Mouse (Mus musculus) lung, embryonic 14.5 days (tissue): ENCODE data around the gene Furin. TPM values are rescaled to one million over a fixed set of nuclear protein-coding genes. Genes with fewer than 3 reads are reported as not detected.

Experiments
- ATAC-seq: fragments of 200-750 bp; cut with Nextera tagmentation; 2 replicates; pipeline ENCODE4 v1.8.0; 2017; ENCODE audit warnings: mild to moderate bottlenecking, moderate TSS enrichment, moderate library complexity; ENCODE audit not compliant: insufficient read depth
- DNase-seq: peaks from one replicate; pipeline ENCODE4 v3.0.0-alpha.2; 2015
- H3K27ac ChIP-seq: fragments of 300-500 bp; sonication (generic); 2 replicates; pipeline ENCODE4 v1.5.1; 2014; ENCODE audit warnings: low read depth, mild to moderate bottlenecking, moderate library complexity
- H3K27me3 ChIP-seq: fragments of 300-500 bp; sonication (generic); 2 replicates; pipeline ENCODE4 v1.6.1; 2014; ENCODE audit warnings: low read length, control low read depth; ENCODE audit not compliant: insufficient read depth
- H3K36me3 ChIP-seq: fragments of 300-500 bp; sonication (generic); 2 replicates; pipeline ENCODE4 v1.6.1; 2014; ENCODE audit warnings: control low read depth; ENCODE audit not compliant: insufficient read depth
- H3K4me1 ChIP-seq: fragments of 300-500 bp; sonication (generic); 2 replicates; pipeline ENCODE4 v1.6.1; 2014; ENCODE audit warnings: antibody characterized with exemption, control low read depth; ENCODE audit not compliant: insufficient read depth
- H3K4me2 ChIP-seq: fragments of 300-500 bp; sonication (generic); 2 replicates; pipeline ENCODE4 v1.6.1; 2014; ENCODE audit warnings: mild to moderate bottlenecking
- H3K4me3 ChIP-seq: fragments of 300-500 bp; sonication (generic); 2 replicates; pipeline ENCODE4 v1.5.1; 2014; ENCODE audit warnings: low read depth, low read length
- H3K9ac ChIP-seq: fragments of 300-500 bp; sonication (generic); 2 replicates; pipeline ENCODE4 v1.6.1; 2014
- H3K9me3 ChIP-seq: fragments of 300-500 bp; sonication (generic); 2 replicates; pipeline ENCODE4 v1.6.1; 2016; ENCODE audit warnings: low read depth, low read length, control low read depth
- CTCF ChIP-seq: IDR thresholded peaks from 2 replicates; pipeline ENCODE4 v1.5.1; 2016; ENCODE audit warnings: antibody characterized with exemption, low read depth
- WGBS: fragments of 180-500 bp; shearing (Covaris S2); extraction: QIAGEN DNeasy Blood & Tissue Kit; methylation state at CpG from one replicate; pipeline ENCODE4 v1.1.7; 2014; 5-methylcytosine and 5-hydroxymethylcytosine counted together
- polyA plus RNA-seq: library from polyadenylated mRNA; unstranded; fragments of >200 nt; fragmentation: Nextera tagmentation; extraction: Ambion mirVana; gene quantifications from 2 replicates; pipeline ENCODE4 v1.2.1, GENCODE M21; 2014

The Furin gene
- polyA plus RNA-seq, 1 experiment from 2014 or later, result 19.4 TPM

DNA sequence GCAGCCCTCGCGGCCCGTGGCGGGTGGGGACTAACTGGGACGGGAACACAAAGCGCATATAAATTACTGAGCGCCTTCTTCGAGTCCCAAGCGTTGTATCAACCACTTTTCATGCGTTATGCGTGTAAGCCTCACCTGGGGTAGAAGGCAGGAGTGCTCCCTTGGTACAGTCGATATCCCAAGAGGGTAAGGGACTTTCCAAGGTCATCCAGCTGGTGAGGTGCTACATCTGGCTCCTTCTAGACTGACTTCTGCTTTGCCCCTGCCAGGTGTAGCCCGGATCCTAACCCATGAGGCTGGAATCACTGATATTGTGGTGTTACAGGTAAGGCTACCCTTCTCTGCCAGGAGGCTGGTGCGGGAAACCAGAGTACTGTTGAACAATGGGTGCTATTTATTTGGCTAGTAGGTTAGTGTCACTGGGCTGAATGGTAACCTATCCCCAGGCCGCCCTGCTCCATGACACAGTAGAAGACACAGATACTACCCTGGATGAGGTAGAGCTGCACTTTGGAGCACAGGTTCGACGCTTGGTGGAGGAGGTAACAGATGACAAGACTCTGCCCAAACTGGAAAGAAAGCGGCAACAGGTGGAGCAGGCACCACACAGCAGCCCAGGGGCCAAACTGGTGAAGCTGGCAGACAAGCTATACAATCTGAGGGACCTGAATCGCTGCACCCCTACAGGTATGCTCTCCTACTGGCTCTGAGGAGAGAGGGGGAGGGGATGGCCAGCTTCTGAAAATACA, 61.8 kb downstream of the Furin start:
- DNase-seq (no peak), ATAC-seq (no peak)
- Histone ChIP-seq H3K27ac (no peak overlapping the region), H3K27me3 (no peaks in the 10 kb centered on the region), H3K36me3 (0 out of 2 replicates have a peak, but pooled peaks cover 2% of the 10 kb centered on the region), H3K9ac (peak overlapping the region; percentile 77), H3K4me2 (peak overlapping the region; percentile 89), H3K4me3 (peak overlapping the region; percentile 52), H3K4me1 (peaks cover 17% of the 10 kb centered on the region; the same call in 1 of the 2 replicates), H3K9me3 (no peaks in the 10 kb centered on the region)
- WGBS, result 22% methylated on average over 19 of the region's 19 CpGs
- no peak for TF ChIP-seq CTCF

DNA sequence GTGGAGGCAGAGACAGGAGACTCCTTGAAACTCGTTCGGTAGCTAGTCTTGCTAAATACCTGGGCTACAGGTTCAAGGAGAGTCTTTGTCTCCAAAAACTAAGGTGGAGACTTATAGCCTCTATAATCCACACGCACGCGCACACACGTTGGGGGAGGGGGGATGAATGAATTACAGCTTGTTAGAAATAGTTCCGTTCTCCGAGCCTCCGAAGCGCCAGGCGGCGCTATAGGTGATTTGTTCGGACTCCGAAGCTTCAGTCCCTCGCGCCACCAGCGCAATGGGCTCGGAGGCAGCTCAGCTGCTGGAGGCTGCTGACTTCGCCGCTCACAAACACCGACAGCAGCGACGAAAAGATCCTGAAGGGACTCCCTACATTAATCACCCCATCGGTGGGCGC, 62.4 kb downstream of the Furin start, which contains the start of gene Hddc3:
Gene Hddc3 (plus strand): TSS at position 247 of the 400 bp plus-strand sequence.
- Histone ChIP-seq H3K36me3 (0 out of 2 replicates have a peak, but pooled peaks cover 3% of the 10 kb centered on the region), H3K4me3 (peak within 1 kb of the TSS; percentile 52), H3K9me3 (no peaks in the 10 kb centered on the region), H3K27ac (no peak within 1 kb of the TSS), H3K9ac (peak within 1 kb of the TSS; percentile 77), H3K4me1 (peaks cover 17% of the 10 kb centered on the region; the same call in 1 of the 2 replicates), H3K4me2 (peak within 1 kb of the TSS; percentile 89), H3K27me3 (no peaks in the 10 kb centered on the region)
- 1% methylated on average over 25 of the region's 25 CpGs for WGBS
- peak; percentile 82 for TF ChIP-seq CTCF
- ATAC-seq, result peak; percentile 18; the same call in 1 of the 2 replicates
- peak; percentile 99 for DNase-seq

DNA sequence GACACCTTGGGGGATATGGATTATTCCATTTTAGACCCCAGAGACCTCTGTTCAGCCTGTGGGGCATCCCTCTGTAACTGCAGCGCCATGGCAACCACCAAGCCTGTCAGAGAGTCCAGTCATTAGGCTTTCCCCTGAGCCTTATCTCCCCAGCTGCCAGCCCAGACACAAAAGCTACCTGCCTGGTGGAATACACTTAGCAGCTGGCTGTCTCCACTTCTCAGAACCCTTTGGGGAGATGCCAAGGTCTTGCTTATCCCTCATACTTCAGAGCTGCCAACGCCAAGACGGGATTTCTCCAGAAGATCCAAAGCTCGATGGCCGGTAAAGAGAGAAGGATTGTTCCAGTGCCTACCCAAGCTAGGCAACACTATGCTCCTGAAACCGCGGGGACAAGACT, 63.4 kb downstream of the Furin start:
- no peak for ATAC-seq
- Histone ChIP-seq H3K4me3 (no peak overlapping the region), H3K4me2 (no peak overlapping the region), H3K9me3 (no peaks in the 10 kb centered on the region), H3K36me3 (peaks cover 10% of the 10 kb centered on the region; the same call in 1 of the 2 replicates), H3K9ac (no peak overlapping the region), H3K27me3 (no peaks in the 10 kb centered on the region), H3K27ac (no peak overlapping the region), H3K4me1 (peaks cover 15% of the 10 kb centered on the region; the same call in 1 of the 2 replicates)
- no peak for DNase-seq
- WGBS, result 71% methylated on average over 7 of the region's 7 CpGs
- no peak for TF ChIP-seq CTCF

DNA sequence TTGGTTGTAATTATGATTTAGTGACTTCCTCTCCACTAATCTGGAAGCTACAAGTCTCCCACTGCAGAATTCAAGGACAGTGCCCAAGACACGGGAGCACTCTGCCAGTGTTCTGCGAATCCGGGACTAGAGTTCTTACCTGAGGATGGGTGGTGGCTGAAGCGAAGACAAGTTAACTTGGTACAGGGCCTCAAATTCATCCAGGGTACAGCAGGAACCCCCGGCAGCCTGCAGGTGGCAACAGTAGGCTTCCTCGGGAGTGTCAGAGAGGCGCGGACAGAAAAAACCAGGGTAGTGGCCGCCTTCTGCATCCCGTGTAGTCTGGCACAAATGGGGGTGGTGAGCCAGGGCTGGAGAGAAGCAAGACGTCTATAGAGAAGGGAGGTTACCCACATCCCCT, 64.4 kb downstream of the Furin start, which contains the start of gene Unc45a:
Gene Unc45a (minus strand): TSS at position 213 of the 400 bp plus-strand sequence.
- no peaks in the 10 kb centered on the region for H3K9me3 ChIP-seq
- H3K4me3 ChIP-seq, result peak within 1 kb of the TSS; percentile 62
- peak; percentile 60 for ATAC-seq
- 0 out of 2 replicates have a peak, but pooled peaks cover 13% of the 10 kb centered on the region for H3K4me1 ChIP-seq
- 2% methylated on average over 11 of the region's 11 CpGs for WGBS
- peak within 1 kb of the TSS; percentile 66 for H3K9ac ChIP-seq
- H3K27ac ChIP-seq, result peak within 1 kb of the TSS; percentile 92
- peak within 1 kb of the TSS; percentile 86 for H3K4me2 ChIP-seq
- peak; percentile 87 for DNase-seq
- H3K36me3 ChIP-seq, result peaks cover 20% of the 10 kb centered on the region
- TF ChIP-seq CTCF, result peak; percentile 79
- no peaks in the 10 kb centered on the region for H3K27me3 ChIP-seq

DNA sequence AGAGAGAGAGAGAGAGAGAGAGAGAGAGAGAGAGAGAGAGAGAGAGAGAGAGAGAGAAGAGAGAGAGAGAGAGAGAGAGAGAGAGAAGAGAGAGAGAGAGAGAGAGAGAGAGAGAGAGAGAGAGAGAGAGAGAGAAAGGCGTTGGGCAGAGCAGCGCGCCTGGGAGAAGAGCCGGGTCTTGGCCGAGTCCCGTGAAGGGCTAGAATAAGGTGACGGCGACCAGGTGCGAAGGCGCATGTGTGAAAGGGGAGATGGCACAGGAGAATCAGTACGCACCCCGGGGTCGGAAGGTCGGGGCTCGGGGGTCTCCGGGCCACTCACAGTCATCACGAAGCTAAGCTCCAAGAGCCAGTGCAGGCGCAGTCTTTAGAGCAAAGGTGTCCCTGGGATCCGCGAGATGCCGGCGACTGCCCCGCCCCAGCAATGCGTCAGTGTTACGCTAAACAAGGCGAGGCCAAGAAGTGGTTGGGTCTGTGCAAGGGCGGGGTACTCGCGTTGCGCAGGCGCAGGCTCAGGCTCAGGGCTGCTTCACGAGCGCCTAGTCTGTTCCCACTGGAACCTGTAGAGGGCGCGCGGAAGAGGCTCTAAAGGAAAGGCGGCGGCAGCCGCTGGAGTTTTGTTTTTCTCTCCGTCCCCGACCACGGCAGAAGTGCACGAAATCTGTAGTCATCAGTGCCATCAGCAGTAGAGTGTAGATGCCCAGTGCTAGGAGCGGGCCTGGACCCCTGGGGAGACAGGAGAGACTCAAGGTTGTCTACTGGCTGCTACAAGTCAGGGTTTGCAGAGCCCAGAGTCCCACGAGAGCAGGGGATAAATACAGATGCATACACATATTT, 65.2 kb downstream of the Furin start:
- no peaks in the 10 kb centered on the region for H3K27me3 ChIP-seq
- H3K9me3 ChIP-seq, result no peaks in the 10 kb centered on the region
- peaks cover 28% of the 10 kb centered on the region for H3K36me3 ChIP-seq
- H3K4me2 ChIP-seq, result peak overlapping the region; percentile 86
- peak overlapping the region; percentile 92 for H3K27ac ChIP-seq
- peak overlapping the region; percentile 62 for H3K4me3 ChIP-seq
- ATAC-seq, result peak; percentile 98
- H3K4me1 ChIP-seq, result 0 out of 2 replicates have a peak, but pooled peaks cover 13% of the 10 kb centered on the region
- peak; percentile 100 for DNase-seq
- peak overlapping the region; percentile 66 for H3K9ac ChIP-seq
- WGBS, result under 1% methylated on average over 45 of the region's 45 CpGs
- peak; percentile 89 for TF ChIP-seq CTCF

DNA sequence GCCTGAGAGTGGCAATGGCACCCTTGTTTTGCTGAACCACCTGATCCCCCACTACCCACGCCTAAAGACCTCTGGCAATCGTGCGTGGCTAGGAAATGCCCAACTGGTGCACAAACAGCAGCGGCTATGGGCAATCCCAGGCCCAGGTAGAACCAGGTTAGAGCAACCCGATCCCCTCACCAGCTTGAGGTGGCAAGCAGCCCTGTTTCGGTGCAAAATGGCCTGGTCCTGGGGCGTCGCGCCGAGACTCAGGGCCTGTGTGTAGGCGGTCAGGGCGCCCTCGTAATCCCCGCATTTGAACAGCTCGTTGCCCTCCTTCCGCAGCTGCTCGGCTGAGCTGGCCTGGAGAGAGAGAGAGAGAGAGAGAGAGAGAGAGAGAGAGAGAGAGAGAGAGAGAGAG, 65.9 kb downstream of the Furin start:
- 6% methylated on average over 17 of the region's 17 CpGs for WGBS
- peaks cover 34% of the 10 kb centered on the region for H3K36me3 ChIP-seq
- peak overlapping the region; percentile 86 for H3K4me2 ChIP-seq
- peak overlapping the region; percentile 68 for H3K9ac ChIP-seq
- H3K9me3 ChIP-seq, result no peaks in the 10 kb centered on the region
- DNase-seq, result peak; percentile 59
- peak overlapping the region; percentile 62 for H3K4me3 ChIP-seq
- no peaks in the 10 kb centered on the region for H3K27me3 ChIP-seq
- no peak for TF ChIP-seq CTCF
- no peak for ATAC-seq
- H3K4me1 ChIP-seq, result 0 out of 2 replicates have a peak, but pooled peaks cover 13% of the 10 kb centered on the region
- H3K27ac ChIP-seq, result no peak overlapping the region

Other genes with a start within 250 kb of the Furin start
- gene Sema4b, start 218.6 kb downstream of the Furin start, polyA plus RNA-seq, result 11.9 and 12.8 TPM in 2 replicates
- gene Cib1, start 172.6 kb downstream of the Furin start, polyA plus RNA-seq, result 66.4 and 67.4 TPM in 2 replicates
- gene Gdpgp1, start 172.6 kb downstream of the Furin start, polyA plus RNA-seq, result 3.9 and 4.0 TPM in 2 replicates
- gene Ttll13, start 159.1 kb downstream of the Furin start, polyA plus RNA-seq, result 0.50 and 0.71 TPM in 2 replicates
- 40.1 and 41.0 TPM in 2 replicates for gene Ngrn, start 144.2 kb downstream of the Furin start, polyA plus RNA-seq
- gene Vps33b, start 135.8 kb downstream of the Furin start, polyA plus RNA-seq, result 11.6 and 12.1 TPM in 2 replicates
- gene Prc1, start 111.0 kb downstream of the Furin start, polyA plus RNA-seq, result 205 and 206 TPM in 2 replicates
- gene Rccd1, start 81.0 kb downstream of the Furin start, polyA plus RNA-seq, result 11.0 and 12.0 TPM in 2 replicates
- 34.3 and 35.3 TPM in 2 replicates for gene Unc45a, start 64.4 kb downstream of the Furin start, polyA plus RNA-seq
- gene Hddc3, start 62.3 kb downstream of the Furin start, polyA plus RNA-seq, result 17.2 and 17.9 TPM in 2 replicates
- gene Man2a2, start 34.1 kb downstream of the Furin start, polyA plus RNA-seq, result 20.1 and 23.9 TPM in 2 replicates
- gene Fes, start 17.5 kb downstream of the Furin start, polyA plus RNA-seq, result 10.1 and 12.0 TPM in 2 replicates
- 40.8 and 42.0 TPM in 2 replicates for gene Blm, start 129.7 kb upstream of the Furin start, polyA plus RNA-seq